Mouse (Mus musculus): ENCODE data around the gene Tmem56. TPM values are rescaled to one million over a fixed set of nuclear protein-coding genes. Genes with fewer than 3 reads are reported as not detected.
A peak's percentile ranks its signal among the peaks of the same experiment; 100 is the strongest.

The Tmem56 gene
- total and polyA plus RNA-seq, 2 experiments from 2014 or later, result 3.3 to 15.0 TPM

GRCm38 (mm10) chr3:121170631-121171030 lies 112.3 kb downstream of the Tmem56 start:
- Histone ChIP-seq H3K9ac (replicated peaks; ENCODE audit: low read length, poor library complexity, severe bottlenecking) (no peak overlapping the region), H3K36me3 (ENCODE audit: insufficient read depth, low read length) (no peaks in the 10 kb centered on the region), H3K4me3 (ENCODE audit: low read depth, low read length) (peak overlapping the region; percentile 64), H3K4me1 (ENCODE audit: insufficient read depth, low read length) (no peaks in the 10 kb centered on the region), H3K27ac (ENCODE audit: low read depth, low read length) (no peak overlapping the region), H3K27me3 (ENCODE audit: insufficient read depth, low read length) (no peaks in the 10 kb centered on the region), H3K4me2 (ENCODE audit: low read depth, low read length, poor library complexity, severe bottlenecking) (peak overlapping the region; percentile 80), H3K9me3 (ENCODE audit: low read length) (no peaks in the 10 kb centered on the region)
- TF ChIP-seq CTCF (IDR thresholded peaks at IDR 0.05), result no peak
- DNase-seq (ENCODE audit: low spot score) (no peak), ATAC-seq (ENCODE audit: low FRiP score) (no peak)
- 62% methylated on average over 7 of the region's 7 CpGs for WGBS

GRCm38 (mm10) chr3:121169092-121169942 lies 113.6 kb downstream of the Tmem56 start:
- Histone ChIP-seq H3K9ac (replicated peaks; ENCODE audit: low read length, poor library complexity, severe bottlenecking) (no peak overlapping the region), H3K9me3 (ENCODE audit: low read length) (no peaks in the 10 kb centered on the region), H3K4me3 (ENCODE audit: low read depth, low read length) (no peak overlapping the region), H3K4me2 (ENCODE audit: low read depth, low read length, poor library complexity, severe bottlenecking) (no peak overlapping the region), H3K27ac (ENCODE audit: low read depth, low read length) (no peak overlapping the region), H3K27me3 (ENCODE audit: insufficient read depth, low read length) (no peaks in the 10 kb centered on the region), H3K36me3 (ENCODE audit: insufficient read depth, low read length) (no peaks in the 10 kb centered on the region), H3K4me1 (ENCODE audit: insufficient read depth, low read length) (no peaks in the 10 kb centered on the region)
- no peak for TF ChIP-seq CTCF (IDR thresholded peaks at IDR 0.05)
- WGBS, result 72% methylated on average over 15 of the region's 15 CpGs
- ATAC-seq (ENCODE audit: low FRiP score) (no peak), DNase-seq (ENCODE audit: low spot score) (no peak)

- ATAC-seq (ENCODE audit: low FRiP score) (no peak), DNase-seq (ENCODE audit: low spot score) (no peak)
- Histone ChIP-seq H3K9me3 (ENCODE audit: low read length) (no peaks in the 10 kb centered on the region), H3K4me3 (ENCODE audit: low read depth, low read length) (no peak overlapping the region), H3K4me2 (ENCODE audit: low read depth, low read length, poor library complexity, severe bottlenecking) (no peak overlapping the region), H3K27me3 (ENCODE audit: insufficient read depth, low read length) (no peaks in the 10 kb centered on the region), H3K27ac (ENCODE audit: low read depth, low read length) (no peak overlapping the region), H3K4me1 (ENCODE audit: insufficient read depth, low read length) (no peaks in the 10 kb centered on the region), H3K36me3 (ENCODE audit: insufficient read depth, low read length) (no peaks in the 10 kb centered on the region), H3K9ac (replicated peaks; ENCODE audit: low read length, poor library complexity, severe bottlenecking) (no peak overlapping the region)
- TF ChIP-seq CTCF (IDR thresholded peaks at IDR 0.05), result no peak
- WGBS, result 83% methylated on average over 8 of the region's 8 CpGs
Measured at GRCm38 (mm10) chr3:121168581-121168980, 114.3 kb downstream of the Tmem56 start.

GRCm38 (mm10) chr3:121163271-121163819 lies 119.6 kb downstream of the Tmem56 start:
- H3K4me2 ChIP-seq (ENCODE audit: low read depth, low read length, poor library complexity, severe bottlenecking), result no peak overlapping the region
- no peak for DNase-seq (ENCODE audit: low spot score)
- peak; percentile 66 for TF ChIP-seq CTCF (IDR thresholded peaks at IDR 0.05)
- no peak overlapping the region for H3K27ac ChIP-seq (ENCODE audit: low read depth, low read length)
- H3K9ac ChIP-seq (replicated peaks; ENCODE audit: low read length, poor library complexity, severe bottlenecking), result no peak overlapping the region
- no peak for ATAC-seq (ENCODE audit: low FRiP score)
- no peaks in the 10 kb centered on the region for H3K27me3 ChIP-seq (ENCODE audit: insufficient read depth, low read length)
- no peaks in the 10 kb centered on the region for H3K4me1 ChIP-seq (ENCODE audit: insufficient read depth, low read length)
- WGBS, result 43% methylated on average over 7 of the region's 7 CpGs
- H3K4me3 ChIP-seq (ENCODE audit: low read depth, low read length), result no peak overlapping the region
- H3K36me3 ChIP-seq (ENCODE audit: insufficient read depth, low read length), result no peaks in the 10 kb centered on the region
- no peaks in the 10 kb centered on the region for H3K9me3 ChIP-seq (ENCODE audit: low read length)

- ATAC-seq (ENCODE audit: low FRiP score), result no peak
- no peak overlapping the region for H3K9ac ChIP-seq (replicated peaks; ENCODE audit: low read length, poor library complexity, severe bottlenecking)
- no peak overlapping the region for H3K4me3 ChIP-seq (ENCODE audit: low read depth, low read length)
- TF ChIP-seq CTCF (IDR thresholded peaks at IDR 0.05), result peak; percentile 53; the same call in 1 of the 2 replicates
- H3K4me2 ChIP-seq (ENCODE audit: low read depth, low read length, poor library complexity, severe bottlenecking), result no peak overlapping the region
- no peak overlapping the region for H3K27ac ChIP-seq (ENCODE audit: low read depth, low read length)
- no peaks in the 10 kb centered on the region for H3K4me1 ChIP-seq (ENCODE audit: insufficient read depth, low read length)
- 47% methylated on average over 2 of the region's 2 CpGs for WGBS
- no peaks in the 10 kb centered on the region for H3K9me3 ChIP-seq (ENCODE audit: low read length)
- no peaks in the 10 kb centered on the region for H3K27me3 ChIP-seq (ENCODE audit: insufficient read depth, low read length)
- H3K36me3 ChIP-seq (ENCODE audit: insufficient read depth, low read length), result no peaks in the 10 kb centered on the region
- DNase-seq (ENCODE audit: low spot score), result no peak
Measured at GRCm38 (mm10) chr3:121161661-121162060, 121.2 kb downstream of the Tmem56 start.

- 57% methylated on average over 4 of the region's 4 CpGs for WGBS
- DNase-seq (ENCODE audit: low spot score) (no peak), ATAC-seq (ENCODE audit: low FRiP score) (no peak)
Measured at GRCm38 (mm10) chr3:121160424-121160823, 122.5 kb downstream of the Tmem56 start.

More at GRCm38 (mm10) chr3:121160424-121160823, 122.5 kb downstream of the Tmem56 start:
- Histone ChIP-seq H3K27me3 (ENCODE audit: insufficient read depth, low read length) (no peaks in the 10 kb centered on the region), H3K4me2 (ENCODE audit: low read depth, low read length, poor library complexity, severe bottlenecking) (no peak overlapping the region), H3K4me1 (ENCODE audit: insufficient read depth, low read length) (no peaks in the 10 kb centered on the region), H3K27ac (ENCODE audit: low read depth, low read length) (no peak overlapping the region), H3K9me3 (ENCODE audit: low read length) (no peaks in the 10 kb centered on the region), H3K9ac (replicated peaks; ENCODE audit: low read length, poor library complexity, severe bottlenecking) (no peak overlapping the region), H3K4me3 (ENCODE audit: low read depth, low read length) (no peak overlapping the region), H3K36me3 (ENCODE audit: insufficient read depth, low read length) (no peaks in the 10 kb centered on the region)
- no peak for TF ChIP-seq CTCF (IDR thresholded peaks at IDR 0.05)
